7 mouse cellular contexts compared by ENCODE assay signal in the genomic region with DNA sequence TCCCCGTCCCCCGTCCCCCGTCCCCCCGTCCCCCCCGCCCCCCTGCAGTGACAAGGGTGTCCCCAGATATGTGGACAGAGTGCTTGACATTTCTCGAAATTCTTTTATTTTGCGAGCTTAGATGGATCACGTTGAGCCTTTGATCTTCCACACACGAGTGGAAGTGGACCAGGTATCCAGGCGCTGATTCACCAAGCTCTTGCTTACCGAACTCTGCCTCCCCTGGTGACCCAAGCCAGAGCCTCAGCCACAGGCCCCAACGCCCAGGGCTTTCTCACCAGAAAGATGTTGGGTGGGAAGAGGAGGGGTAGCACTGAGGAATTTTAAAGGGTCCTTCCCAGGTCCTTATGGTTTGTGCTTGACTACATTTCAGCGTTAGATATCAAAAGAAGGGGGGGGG. TPM values are rescaled to one million over a fixed set of nuclear protein-coding genes. Genes with fewer than 3 reads are reported as not detected.
DNase-seq lines count a peak whose midpoint lies in the region; ATAC-seq and TF ChIP-seq lines count a peak whose summit lies in the region.

No protein-coding gene starts in this region.

- H3K36me3 ChIP-seq in lung, embryonic 14.5 days (ENCODE audit: insufficient read depth) = 0 out of 2 replicates have a peak, but pooled peaks cover 3% of the 10 kb centered on the region
- H3K36me3 ChIP-seq in forebrain, embryonic 11.5 days (ENCODE audit: control insufficient read depth, insufficient read depth, low read length) = no peaks in the 10 kb centered on the region
- 0 out of 2 replicates have a peak, but pooled peaks cover 6% of the 10 kb centered on the region for H3K36me3 ChIP-seq in limb, embryonic 13.5 days
- no peaks in the 10 kb centered on the region for H3K36me3 ChIP-seq in small intestine, adult 2 months (ENCODE audit: control insufficient read depth, insufficient read depth, low read length)

- no peaks in the 10 kb centered on the region for H3K9me3 ChIP-seq in lung, embryonic 14.5 days (ENCODE audit: low read depth, low read length)
- no peaks in the 10 kb centered on the region for H3K9me3 ChIP-seq in forebrain, embryonic 11.5 days (ENCODE audit: control insufficient read depth, low read length)
- H3K9me3 ChIP-seq in limb, embryonic 13.5 days = no peaks in the 10 kb centered on the region

- peak overlapping the region; percentile 90 for H3K4me3 ChIP-seq in lung, embryonic 14.5 days (ENCODE audit: low read depth, low read length)
- peak overlapping the region; percentile 62 for H3K4me3 ChIP-seq in forebrain, embryonic 11.5 days (ENCODE audit: low read depth, low read length)
- H3K4me3 ChIP-seq in limb, embryonic 13.5 days = peak overlapping the region; percentile 75
- 0 out of 2 replicates have a peak overlapping the region, but pooled peaks have one; percentile 76 for H3K4me3 ChIP-seq in small intestine, adult 2 months (ENCODE audit: low read depth, low read length)

- peak overlapping the region; percentile 95 for H3K9ac ChIP-seq in lung, embryonic 14.5 days
- H3K9ac ChIP-seq in forebrain, embryonic 11.5 days (ENCODE audit: low read length) = peak overlapping the region; percentile 92
- peak overlapping the region; percentile 90 for H3K9ac ChIP-seq in limb, embryonic 13.5 days

- TF ChIP-seq CTCF in lung, embryonic 14.5 days (IDR thresholded peaks at IDR 0.05; ENCODE audit: low read depth) = no peak
- no peak for TF ChIP-seq CTCF in small intestine, adult 2 months (IDR thresholded peaks at IDR 0.05; ENCODE audit: extremely low read depth, insufficient read length, insufficient replicate concordance, low read depth, low read length)

- no peaks in the 10 kb centered on the region for H3K27me3 ChIP-seq in lung, embryonic 14.5 days (ENCODE audit: insufficient read depth, low read length)
- H3K27me3 ChIP-seq in forebrain, embryonic 11.5 days (ENCODE audit: control insufficient read depth, insufficient read depth, low read length) = no peaks in the 10 kb centered on the region
- no peaks in the 10 kb centered on the region for H3K27me3 ChIP-seq in limb, embryonic 13.5 days
- H3K27me3 ChIP-seq in small intestine, adult 2 months (ENCODE audit: control insufficient read depth, insufficient read depth, low read length) = peaks cover 13% of the 10 kb centered on the region

- H3K4me1 ChIP-seq in lung, embryonic 14.5 days (ENCODE audit: insufficient read depth) = peaks cover 16% of the 10 kb centered on the region
- H3K4me1 ChIP-seq in forebrain, embryonic 11.5 days (replicated peaks; ENCODE audit: control insufficient read depth, insufficient read depth, low read length) = peaks cover 8% of the 10 kb centered on the region
- peaks cover 28% of the 10 kb centered on the region for H3K4me1 ChIP-seq in limb, embryonic 13.5 days
- 0 out of 2 replicates have a peak, but pooled peaks cover 3% of the 10 kb centered on the region for H3K4me1 ChIP-seq in small intestine, adult 2 months (ENCODE audit: control insufficient read depth, insufficient read depth, insufficient read length, low read length)

- TF ChIP-seq POLR2A in small intestine, adult 2 months (IDR thresholded peaks at IDR 0.05; ENCODE audit: low read depth, low read length) = no peak

- ATAC-seq in lung, embryonic 14.5 days (ENCODE audit: insufficient read depth) = peak; percentile 1; the same call in 1 of the 2 replicates
- peak; percentile 8; the same call in 1 of the 2 replicates for ATAC-seq in forebrain, embryonic 11.5 days (replicated peaks; ENCODE audit: low FRiP score)
- ATAC-seq in limb, embryonic 13.5 days (ENCODE audit: low FRiP score, low read depth) = peak; percentile 6; the same call in 1 of the 2 replicates
- no peak for ATAC-seq in activated CD4-positive, CD25-positive, alpha-beta regulatory T cell, adult 4 months

- no peak for DNase-seq in lung, embryonic 14.5 days
- no peak for DNase-seq in lung, adult 18-20 months
- DNase-seq in forebrain, embryonic 11.5 days (ENCODE audit: low spot score) = peak; percentile 50
- no peak for DNase-seq in adrenal gland, postnatal 14 days

- 4% methylated on average over 13 of the region's 13 CpGs for WGBS in lung, embryonic 14.5 days
- WGBS in forebrain, embryonic 11.5 days = 10% methylated on average over 9 of the region's 13 CpGs
- 7% methylated on average over 13 of the region's 13 CpGs for WGBS in limb, embryonic 13.5 days
- WGBS in small intestine, adult 2 months = 27% methylated on average over 13 of the region's 13 CpGs

- H3K4me2 ChIP-seq in lung, embryonic 14.5 days = peak overlapping the region; percentile 73
- peak overlapping the region; percentile 57 for H3K4me2 ChIP-seq in forebrain, embryonic 11.5 days (ENCODE audit: low read depth, low read length, severe bottlenecking)
- peak overlapping the region; percentile 75 for H3K4me2 ChIP-seq in limb, embryonic 13.5 days (replicated peaks)

- H3K27ac ChIP-seq in lung, embryonic 14.5 days (ENCODE audit: low read depth) = peak overlapping the region; percentile 89; the same call in 1 of the 2 replicates
- no peak overlapping the region for H3K27ac ChIP-seq in forebrain, embryonic 11.5 days (ENCODE audit: low read depth, low read length)
- H3K27ac ChIP-seq in limb, embryonic 13.5 days = peak overlapping the region; percentile 77; the same call in 1 of the 2 replicates
- no peak overlapping the region for H3K27ac ChIP-seq in small intestine, adult 2 months (ENCODE audit: insufficient read depth, low read depth, low read length)

RNA-seq across cellular contexts. Expression of a gene that starts 0.6 kb away (rescaled TPM):
- 109 and 110 TPM in 2 replicates for polyA plus RNA-seq in lung, embryonic 14.5 days (2014; fragmentation: Nextera tagmentation; extraction: Ambion mirVana)
- polyA plus RNA-seq in forebrain, embryonic 11.5 days (2014; fragmentation: Nextera tagmentation; extraction: Ambion mirVana) = 121 and 122 TPM in 2 replicates
- polyA plus RNA-seq in limb, embryonic 13.5 days (2015; fragmentation: Nextera tagmentation; extraction: Ambion mirVana) = 101 and 102 TPM in 2 replicates
- polyA plus RNA-seq in small intestine, adult 2 months (2012; rRNA removed) = 9.0 and 15.1 TPM in 2 replicates
- polyA plus RNA-seq in activated CD4-positive, CD25-positive, alpha-beta regulatory T cell, adult 4 months (2017; shearing (Covaris generic)) = 10 to 100 TPM; 32.9 to 37.3 TPM
- total RNA-seq in adrenal gland, postnatal 14 days (2021) = 93.1 and 98.8 TPM in 2 replicates

Comparison
In these comparisons a context has a peak if more than half of its experiments do, and no peak if none do; other contexts are left out.
1. H3K27ac ChIP-seq: peak in lung, embryonic 14.5 days (single experiment) and limb, embryonic 13.5 days (single experiment); none in forebrain, embryonic 11.5 days (single experiment) and small intestine, adult 2 months (single experiment).
2. Peak in every context shown above with its lines, with median percentiles within 50 percentile points of each other: H3K4me2 ChIP-seq, H3K4me3 ChIP-seq and H3K9ac ChIP-seq.